Mouse (Mus musculus) adrenal gland, adult 2 months (tissue): Measurements from ENCODE around the gene Gm20852. TPM values are rescaled to one million over a fixed set of nuclear protein-coding genes. Genes with fewer than 3 reads are reported as not detected.
"Not testable (repeated sequence)": the region's sequence is repeated elsewhere in the genome, so short reads cannot be mapped to it uniquely, and the experiment has no call there.

Experiments used
- DNase-seq: peaks from one replicate; pipeline ENCODE4 v3.0.0; 2021
- long read RNA-seq: library from polyadenylated mRNA; stranded (forward); transcript quantifications from one replicate; pipeline ENCODE4 v2.0.0, GENCODE M21; 2021
- polyA plus RNA-seq: library from polyadenylated mRNA; depleted of rRNA; stranded (reverse); fragments of >200 nt; gene quantifications from 2 replicates; pipeline ENCODE4 v1.2.3, GENCODE M21; 2012; rRNA removed
- total RNA-seq, 2 experiments: library from RNA; stranded (reverse); gene quantifications; 2 replicates each; pipeline ENCODE4 v1.2.3; 2021

Gene Gm20852
- not detected for total RNA-seq
- polyA plus RNA-seq, result not detected in 2 replicates
- long read RNA-seq, result 0 reads

DNA sequence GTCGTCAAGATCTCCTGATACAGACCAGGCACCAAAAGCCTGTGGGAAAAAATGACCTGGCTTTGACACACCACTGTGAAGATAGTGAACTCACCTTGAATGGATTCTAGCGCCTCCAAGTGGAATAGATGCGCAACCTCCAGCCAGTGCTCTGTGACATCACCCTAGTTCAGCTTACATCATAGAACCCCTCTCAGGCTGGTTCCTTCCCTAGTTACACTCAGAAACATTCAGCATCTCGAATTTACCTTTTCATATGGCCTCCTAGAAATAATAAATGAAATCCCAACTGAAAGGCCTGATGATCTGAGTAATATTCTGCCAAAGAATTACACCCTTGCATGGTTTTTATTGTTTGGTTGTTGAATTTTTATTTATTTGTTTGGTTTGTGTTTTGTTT is at the start of gene Gm20852:
Gene Gm20852 (minus strand): TSS at position 101 of the 400 bp plus-strand sequence.
- not testable (repeated sequence) for DNase-seq
